ENCODE assay signal across 8 mouse cellular contexts in genomic region chr7:129801431-129801847, GRCm38 (mm10).
DNase-seq lines count a peak whose midpoint lies in the region; ATAC-seq and TF ChIP-seq lines count a peak whose summit lies in the region.

No protein-coding gene starts in this region.

- H3K27me3 ChIP-seq in midbrain, postnatal 0 days (ENCODE audit: insufficient read depth, low read length) = no peaks in the 10 kb centered on the region

- 18% methylated on average over 2 of the region's 2 CpGs for WGBS in midbrain, postnatal 0 days

- H3K9ac ChIP-seq in midbrain, postnatal 0 days (replicated peaks; ENCODE audit: low read length, poor library complexity, severe bottlenecking) = no peak overlapping the region

- TF ChIP-seq CTCF in midbrain, postnatal 0 days (IDR thresholded peaks at IDR 0.05) = no peak

- H3K36me3 ChIP-seq in midbrain, postnatal 0 days (ENCODE audit: insufficient read depth, low read length) = no peaks in the 10 kb centered on the region

- peak; percentile 48 to 59 for DNase-seq in cerebellum, postnatal 10 days
- no peak for DNase-seq in cerebellum, adult 11-12 months
- peak; percentile 31 for DNase-seq in ovary, postnatal 10 days (ENCODE audit: low spot score)
- DNase-seq in ovary, adult 18-20 months (ENCODE audit: low spot score) = no peak
- peak; percentile 23 to 60 for DNase-seq in heart, postnatal 14 days
- DNase-seq in midbrain, postnatal 0 days (ENCODE audit: low spot score) = peak; percentile 76
- no peak for DNase-seq in cerebellum, adult 9-11 months
- no peak for DNase-seq in gastrocnemius, adult 8-10 months (ENCODE audit: low spot score in 2 of 2)

- ATAC-seq in midbrain, postnatal 0 days (ENCODE audit: low FRiP score) = no peak

- no peaks in the 10 kb centered on the region for H3K9me3 ChIP-seq in midbrain, postnatal 0 days (ENCODE audit: low read length)

- no peaks in the 10 kb centered on the region for H3K4me1 ChIP-seq in midbrain, postnatal 0 days (ENCODE audit: insufficient read depth, low read length)

- H3K4me3 ChIP-seq in midbrain, postnatal 0 days (ENCODE audit: low read depth, low read length) = no peak overlapping the region

- no peak overlapping the region for H3K4me2 ChIP-seq in midbrain, postnatal 0 days (ENCODE audit: low read depth, low read length, poor library complexity, severe bottlenecking)

- intact Hi-C loops in heart, postnatal 14 days (cut with DNase I) = no loop called here

- H3K27ac ChIP-seq in midbrain, postnatal 0 days (ENCODE audit: low read depth, low read length) = no peak overlapping the region

Comparison
In these comparisons a context has a peak if more than half of its experiments do, and no peak if none do; other contexts are left out.
1. DNase-seq: peak in cerebellum, postnatal 10 days (2 of 2), ovary, postnatal 10 days (single experiment), heart, postnatal 14 days (2 of 2) and midbrain, postnatal 0 days (single experiment); none in cerebellum, adult 11-12 months (single experiment), ovary, adult 18-20 months (single experiment), cerebellum, adult 9-11 months (single experiment) and gastrocnemius, adult 8-10 months (0 of 2).